Mouse (Mus musculus) lung, adult 2 months (tissue): Measurements from ENCODE around the gene Hsd17b3.

Experiments
- CTCF ChIP-seq: fragments of 200-500 bp; IDR thresholded peaks from 2 replicates; pipeline ENCODE4 v1.5.1; 2011; ENCODE audit warnings: mild to moderate bottlenecking, low read length, control low read depth; ENCODE audit not compliant: insufficient read depth
- POLR2A ChIP-seq: fragments of 200-500 bp; IDR thresholded peaks from 2 replicates; pipeline ENCODE4 v1.6.1; 2011; ENCODE audit warnings: low read depth, mild to moderate bottlenecking, control low read depth, low read length, borderline replicate concordance; ENCODE audit errors: extremely low read depth

- no peak for TF ChIP-seq CTCF
- TF ChIP-seq POLR2A, result no peak
Measured at GRCm38 (mm10) chr13:64088057-64088456, 973 bp downstream of the Hsd17b3 start.
